Mouse (Mus musculus) embryonic fibroblast, embryonic 13.5 days (primary cell): ENCODE data around the gene Lpcat3. TPM values are rescaled to one million over a fixed set of nuclear protein-coding genes. Genes with fewer than 3 reads are reported as not detected.

Experiments used
- H3K27ac ChIP-seq: 2 replicates; pipeline ENCODE4 v1.5.1; 2012; ENCODE audit warnings: low read length, control low read depth, inconsistent platforms; ENCODE audit not compliant: insufficient read depth
- H3K4me1 ChIP-seq: 2 replicates; pipeline ENCODE4 v1.6.1; 2011; ENCODE audit warnings: low read length; ENCODE audit not compliant: control insufficient read depth, insufficient read depth
- H3K4me3 ChIP-seq: 2 replicates; pipeline ENCODE4 v1.5.1; 2011; ENCODE audit warnings: mild to moderate bottlenecking, control low read depth, low read length; ENCODE audit not compliant: insufficient read depth
- CTCF ChIP-seq: IDR thresholded peaks from 2 replicates; pipeline ENCODE4 v1.5.1; 2011; ENCODE audit warnings: mild to moderate bottlenecking, control low read depth, low read length, moderate library complexity, borderline replicate concordance; ENCODE audit not compliant: insufficient read depth
- POLR2A ChIP-seq: IDR thresholded peaks from 2 replicates; pipeline ENCODE4 v1.6.1; 2011; ENCODE audit warnings: low read depth, mild to moderate bottlenecking, control low read depth, low read length, moderate library complexity
- polyA plus RNA-seq: library from polyadenylated mRNA; stranded (reverse); fragments of >200 nt; gene quantifications from 2 replicates; pipeline ENCODE4 v1.2.4, GENCODE M21; 2011; ENCODE audit warnings: low read depth; ENCODE audit not compliant: missing spikeins, insufficient read length

Lpcat3 gene
- polyA plus RNA-seq, 1 experiment: 51.4 TPM

DNA sequence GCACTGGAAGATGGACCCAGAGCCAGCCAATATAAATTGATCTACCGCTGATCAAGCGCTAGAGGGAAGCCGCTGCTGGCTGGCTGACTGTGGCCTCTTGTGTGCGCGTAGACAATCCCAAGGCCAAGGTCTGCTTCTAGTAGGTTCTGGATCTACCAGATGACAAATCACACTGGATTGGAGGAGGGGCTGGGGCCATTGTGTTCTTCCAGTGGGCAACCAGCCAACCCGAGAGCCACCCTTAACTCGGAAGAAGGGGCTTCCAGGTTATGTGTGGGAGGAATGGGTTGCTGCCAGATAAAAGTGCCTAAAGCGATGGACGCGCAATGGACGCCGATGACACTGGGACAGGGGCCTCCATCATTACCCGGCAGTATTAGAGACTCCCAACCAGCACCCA, 55.1 kb downstream of the Lpcat3 start:
- H3K4me3 ChIP-seq: no peak overlapping the region
- no peaks in the 10 kb centered on the region; the same call in 1 of the 2 replicates for H3K4me1 ChIP-seq
- H3K27ac ChIP-seq: no peak overlapping the region
- no peak for TF ChIP-seq CTCF

DNA sequence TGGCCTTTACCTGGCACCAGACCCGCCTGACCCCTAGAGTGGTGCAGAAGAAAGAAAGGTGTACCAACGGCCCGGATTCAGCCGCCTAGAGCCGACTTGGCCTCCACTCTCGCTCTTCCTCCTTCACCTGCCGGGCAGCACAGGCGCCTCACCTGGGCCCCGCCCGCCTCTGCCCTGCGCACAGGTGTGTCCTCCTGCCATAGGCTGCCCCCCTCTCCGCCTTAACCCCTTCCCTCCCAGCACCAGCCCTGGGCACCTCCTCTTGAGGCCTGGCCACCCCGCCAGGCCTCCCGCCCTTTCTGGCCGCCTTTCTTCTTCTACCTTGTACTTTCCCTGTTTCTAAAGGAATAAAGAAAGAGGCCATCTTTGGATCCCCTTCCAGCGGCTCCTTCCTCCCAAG, 55.9 kb downstream of the Lpcat3 start:
- TF ChIP-seq CTCF (no peak), POLR2A (no peak)
- Histone ChIP-seq H3K4me3 (no peak overlapping the region), H3K27ac (no peak overlapping the region), H3K4me1 (no peaks in the 10 kb centered on the region)

DNA sequence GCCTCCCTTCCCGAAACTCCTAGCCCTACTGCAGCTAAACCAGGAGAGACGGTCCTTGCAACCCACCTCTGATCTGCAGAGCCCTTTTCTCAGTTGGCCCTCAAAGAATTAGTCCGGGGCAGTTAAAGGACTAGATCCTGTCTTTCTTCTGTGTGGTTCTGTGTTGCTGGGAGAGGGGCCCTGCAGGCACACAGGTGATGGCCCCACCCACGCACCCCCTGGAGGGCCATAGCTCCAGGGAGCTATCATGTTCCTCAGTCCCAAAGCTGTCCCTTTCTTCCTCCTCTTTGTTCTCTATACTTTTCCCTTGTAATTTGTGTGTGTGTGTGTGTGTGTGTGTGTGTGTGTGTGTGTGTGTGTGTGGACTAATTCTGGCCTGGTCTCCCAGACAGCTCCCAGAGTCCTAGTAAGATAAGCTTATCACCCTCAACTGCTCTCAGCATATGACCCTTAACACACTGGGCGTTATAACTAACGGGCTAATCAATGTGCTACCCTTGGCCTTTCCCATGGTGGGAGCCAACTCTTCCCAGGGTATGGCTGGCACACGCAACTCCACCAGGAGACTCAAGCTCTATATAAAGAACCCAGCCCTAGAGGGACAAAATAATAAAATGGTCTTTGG, 56.6 kb downstream of the Lpcat3 start:
- H3K4me1 ChIP-seq: no peaks in the 10 kb centered on the region
- H3K27ac ChIP-seq: no peak overlapping the region
- no peak for TF ChIP-seq POLR2A
- TF ChIP-seq CTCF: no peak
- no peak overlapping the region for H3K4me3 ChIP-seq

DNA sequence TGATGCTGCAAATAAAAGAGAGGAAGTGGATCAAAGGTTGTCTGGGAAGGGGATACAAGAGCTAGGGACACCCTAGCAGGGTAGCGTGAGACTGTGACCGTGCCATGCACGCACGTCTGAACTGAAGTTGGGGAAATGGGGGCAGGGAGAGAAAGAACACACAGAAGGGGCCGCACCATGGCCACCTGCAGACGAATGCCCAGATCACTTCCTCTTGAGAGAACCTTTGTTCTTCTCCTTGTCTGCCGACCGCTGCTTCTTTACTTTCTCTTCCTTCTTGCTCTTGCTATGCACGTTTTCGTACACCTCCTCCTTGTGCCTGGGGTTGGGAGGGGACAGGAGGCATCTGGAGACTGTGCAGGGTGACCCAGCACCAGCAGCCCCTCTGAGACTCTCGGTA, 58.1 kb downstream of the Lpcat3 start:
- Histone ChIP-seq H3K4me1 (no peaks in the 10 kb centered on the region), H3K4me3 (no peak overlapping the region), H3K27ac (no peak overlapping the region)
- no peak for TF ChIP-seq POLR2A
- TF ChIP-seq CTCF: no peak

DNA sequence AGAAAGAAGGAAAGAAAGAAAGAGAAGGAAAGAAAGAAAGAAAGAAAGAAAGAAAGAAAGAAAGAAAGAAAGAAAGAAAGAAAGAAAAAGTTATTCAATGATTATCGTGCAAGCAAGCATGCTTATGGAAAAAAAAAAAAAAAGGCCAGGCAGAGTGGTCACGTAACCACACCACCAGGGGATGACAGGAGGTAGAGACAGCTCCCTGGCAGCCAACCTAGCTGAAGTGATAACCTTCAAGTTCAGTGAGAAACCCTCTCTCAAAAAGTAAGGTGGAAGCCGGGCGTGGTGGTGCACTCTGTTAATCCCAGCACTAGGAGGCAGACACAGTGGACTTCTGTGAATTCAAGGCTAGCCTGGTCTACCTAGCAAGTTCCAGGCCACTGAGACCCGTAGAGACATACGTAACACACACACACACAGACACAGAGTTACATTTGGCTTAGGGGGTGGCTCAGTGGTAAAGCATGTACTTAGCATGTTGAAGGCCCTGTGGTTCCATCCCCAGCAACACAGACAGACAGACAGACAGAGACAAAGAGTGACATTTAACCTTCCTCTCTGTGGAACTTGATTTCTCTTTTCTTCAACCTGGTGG, 60.1 kb downstream of the Lpcat3 start:
- Histone ChIP-seq H3K4me1 (no peaks in the 10 kb centered on the region), H3K27ac (no peak overlapping the region), H3K4me3 (no peak overlapping the region)
- TF ChIP-seq CTCF (no peak), POLR2A (no peak)

DNA sequence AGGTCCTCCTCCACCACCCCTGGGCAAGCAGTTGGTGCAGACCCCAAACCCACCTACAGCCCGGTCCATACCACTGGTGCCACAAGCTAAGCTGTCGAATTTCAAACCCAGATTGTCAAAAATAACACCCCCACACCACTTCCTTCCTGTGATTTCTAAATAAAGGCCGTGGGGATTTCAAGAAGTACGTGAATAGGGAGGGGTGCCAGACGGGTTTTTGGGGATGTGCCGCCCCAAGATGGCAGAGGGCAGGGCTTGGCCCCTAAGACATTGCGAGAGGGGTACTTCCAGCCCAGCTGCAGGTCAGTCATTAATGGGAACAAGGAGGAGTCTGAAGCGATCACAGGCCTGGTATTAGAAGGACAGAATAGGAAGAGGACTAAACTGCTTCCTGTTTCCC, 60.7 kb downstream of the Lpcat3 start:
- TF ChIP-seq CTCF: no peak
- no peak for TF ChIP-seq POLR2A
- H3K4me3 ChIP-seq: no peak overlapping the region
- no peaks in the 10 kb centered on the region for H3K4me1 ChIP-seq
- H3K27ac ChIP-seq: no peak overlapping the region

DNA sequence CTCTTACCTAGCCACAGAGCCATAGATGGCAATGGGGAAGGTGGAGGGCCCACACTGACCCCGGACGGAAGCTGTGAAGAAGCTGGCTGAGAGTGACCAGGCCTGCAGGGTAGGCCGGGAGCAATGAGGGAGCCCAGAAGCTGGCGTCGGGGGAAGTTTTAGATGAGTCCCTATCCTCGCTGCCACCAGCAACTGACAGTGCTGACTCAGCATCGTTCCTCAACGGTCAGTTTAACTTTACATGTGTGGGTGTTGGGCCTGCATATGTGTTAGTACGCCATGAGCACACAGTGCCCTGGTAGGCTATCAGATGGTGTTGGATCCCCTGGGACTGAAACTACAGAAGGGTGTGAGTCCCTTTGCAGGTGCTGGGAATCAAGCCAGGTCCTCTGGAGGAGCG, 61.6 kb downstream of the Lpcat3 start:
- H3K4me1 ChIP-seq: no peaks in the 10 kb centered on the region
- H3K4me3 ChIP-seq: no peak overlapping the region
- TF ChIP-seq POLR2A (no peak), CTCF (no peak)
- no peak overlapping the region for H3K27ac ChIP-seq

DNA sequence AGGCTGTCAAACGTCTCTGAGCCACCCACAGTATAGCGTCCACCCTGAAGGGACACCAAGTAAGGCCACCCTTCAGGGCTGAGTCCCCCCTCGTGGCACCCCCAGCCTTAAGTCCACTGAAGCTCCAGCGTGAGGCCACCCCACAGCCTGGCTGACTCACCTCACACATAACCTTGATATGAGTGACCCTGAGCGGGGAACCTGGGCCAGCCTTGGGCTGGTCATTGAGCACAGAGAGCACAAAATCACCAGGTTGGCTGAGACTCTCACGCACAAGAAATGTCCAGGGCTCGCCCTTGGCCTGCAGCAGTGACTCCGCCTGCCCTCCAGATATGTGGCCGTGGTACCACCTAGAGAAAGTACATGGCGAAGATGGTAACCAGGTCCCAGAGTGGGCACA, 65.8 kb downstream of the Lpcat3 start:
- TF ChIP-seq POLR2A (no peak), CTCF (no peak)
- no peak overlapping the region for H3K27ac ChIP-seq
- no peak overlapping the region for H3K4me3 ChIP-seq
- no peaks in the 10 kb centered on the region for H3K4me1 ChIP-seq

DNA sequence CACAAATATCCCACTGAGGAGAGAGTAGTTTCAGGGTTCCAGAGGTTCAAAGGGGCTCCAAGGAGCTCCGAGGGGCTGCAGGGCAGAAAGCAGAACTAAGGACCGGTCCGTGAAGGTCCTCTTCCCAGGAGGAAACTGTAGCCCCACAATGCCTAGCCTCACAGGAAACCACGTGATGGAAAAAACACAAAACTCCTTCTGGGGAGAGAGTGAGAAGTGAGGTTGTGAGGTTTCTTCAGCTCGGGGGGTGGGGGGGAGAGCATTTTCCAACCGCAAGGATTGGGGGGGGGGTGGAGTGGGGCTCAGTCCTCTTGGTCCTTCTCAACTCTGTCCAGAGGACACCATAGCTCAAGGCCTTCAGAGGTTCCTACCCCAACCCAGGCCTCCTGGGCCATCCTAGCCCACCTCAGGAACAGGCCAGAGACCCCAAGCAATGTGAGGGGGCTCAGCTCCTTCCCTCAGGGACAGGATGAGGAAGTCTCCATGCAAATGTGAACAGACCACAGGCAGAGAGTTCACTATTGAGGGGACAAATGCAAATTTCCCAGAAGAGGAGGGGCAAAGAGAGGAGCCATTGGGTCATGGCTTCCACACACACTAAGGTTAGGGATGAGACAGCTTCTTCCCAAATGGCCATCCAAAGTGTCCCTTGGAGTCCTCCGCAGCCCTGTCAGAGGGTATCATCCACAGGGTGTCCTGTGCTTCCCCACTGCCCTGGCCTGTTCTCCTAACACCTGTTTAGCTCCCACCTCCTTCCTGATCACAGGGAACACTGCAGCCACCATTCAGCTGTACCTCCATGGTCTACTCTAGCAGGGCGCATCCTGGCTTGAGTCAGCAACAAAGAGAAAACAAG, 67.3 kb downstream of the Lpcat3 start:
- TF ChIP-seq CTCF: no peak
- TF ChIP-seq POLR2A: no peak
- H3K4me3 ChIP-seq: no peak overlapping the region
- no peaks in the 10 kb centered on the region for H3K4me1 ChIP-seq
- no peak overlapping the region for H3K27ac ChIP-seq

DNA sequence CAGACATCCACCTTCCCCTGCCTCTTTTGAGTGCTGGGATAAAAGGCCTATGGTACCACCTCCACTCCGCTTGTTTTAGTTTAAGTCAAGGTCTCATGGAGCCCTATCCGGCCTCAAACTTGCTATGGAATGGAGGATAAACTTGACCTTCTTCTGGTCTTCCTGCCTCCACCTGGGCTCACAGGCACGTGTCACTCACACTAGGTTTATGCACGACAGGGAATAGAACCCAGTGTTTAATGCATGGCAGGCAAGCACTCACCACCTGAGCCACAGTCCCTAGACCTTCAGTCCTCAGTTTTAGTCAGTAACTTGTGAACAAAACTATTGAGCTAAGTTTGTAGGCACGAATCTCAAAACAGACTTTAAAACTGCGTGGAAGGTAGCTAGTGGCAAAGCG, 68.2 kb downstream of the Lpcat3 start:
- H3K27ac ChIP-seq: no peak overlapping the region
- TF ChIP-seq CTCF (no peak), POLR2A (no peak)

More for the DNA sequence above, 68.2 kb downstream of the Lpcat3 start:
- Histone ChIP-seq H3K4me1 (no peaks in the 10 kb centered on the region), H3K4me3 (no peak overlapping the region)
